Mouse (Mus musculus) ES-E14 (cell line): ENCODE data around the gene Lgr5. TPM values are rescaled to one million over a fixed set of nuclear protein-coding genes. Genes with fewer than 3 reads are reported as not detected.

Source experiments
- DNase-seq: peaks from one replicate; pipeline ENCODE4 v3.0.0-alpha.2; 2013; ENCODE audit warnings: low read depth, low spot score
- H3K27ac ChIP-seq: 2 replicates; pipeline ENCODE4 v1.5.1; 2012; ENCODE audit warnings: low read depth, mild to moderate bottlenecking, low read length, moderate library complexity, mixed read lengths; ENCODE audit not compliant: poor library complexity, insufficient read depth, severe bottlenecking
- H3K36me3 ChIP-seq: 2 replicates; pipeline ENCODE4 v1.6.1; 2012; ENCODE audit warnings: mild to moderate bottlenecking, low read length, moderate library complexity, mixed read lengths; ENCODE audit not compliant: control insufficient read depth, poor library complexity, insufficient read depth, severe bottlenecking
- H3K4me1 ChIP-seq, 2 experiments: fragments of 150-350 bp in 1 of 2; sonication (generic) in 1 of 2; 2 replicates each; pipeline ENCODE4 v1.6.1; 2012; ENCODE audit warnings: low read length in 2 of 2, mild to moderate bottlenecking in 1 of 2, mixed read lengths in 1 of 2; ENCODE audit not compliant: control insufficient read depth in 2 of 2, insufficient read depth in 2 of 2, poor library complexity in 1 of 2
- H3K4me3 ChIP-seq, 2 experiments: fragments of 150-350 bp in 1 of 2; sonication (generic) in 1 of 2; 2 replicates each; pipeline ENCODE4 v1.5.1; 2012; ENCODE audit warnings: low read length in 2 of 2, low read depth in 1 of 2, mild to moderate bottlenecking in 1 of 2, mixed read lengths in 1 of 2; ENCODE audit not compliant: insufficient read depth in 1 of 2, poor library complexity in 1 of 2, severe bottlenecking in 1 of 2
- H3K9ac ChIP-seq: 2 replicates; pipeline ENCODE4 v1.6.1; 2012; ENCODE audit warnings: low read depth, mild to moderate bottlenecking, low read length, mixed read lengths; ENCODE audit not compliant: poor library complexity, insufficient read depth, severe bottlenecking
- H3K9me3 ChIP-seq: fragments of 150-350 bp; sonication (generic); 2 replicates; pipeline ENCODE4 v1.6.1; 2012; ENCODE audit warnings: low read depth, mild to moderate bottlenecking, low read length; ENCODE audit not compliant: control insufficient read depth, insufficient read depth
- CHD2 ChIP-seq: IDR thresholded peaks from 2 replicates; pipeline ENCODE4 v1.6.1; 2014; ENCODE audit warnings: mild to moderate bottlenecking, low read depth, low read length, inconsistent platforms
- HCFC1 ChIP-seq: IDR thresholded peaks from 2 replicates; pipeline ENCODE4 v1.6.1; 2012; ENCODE audit warnings: low read length, inconsistent platforms, borderline replicate concordance; ENCODE audit not compliant: insufficient read depth
- MAFK ChIP-seq: IDR thresholded peaks from 2 replicates; pipeline ENCODE4 v1.6.1; 2014; ENCODE audit warnings: mild to moderate bottlenecking, low read depth, low read length, inconsistent platforms; ENCODE audit not compliant: insufficient read depth
- ZC3H11A ChIP-seq: IDR thresholded peaks from 2 replicates; pipeline ENCODE4 v1.6.1; 2012; ENCODE audit warnings: low read depth, mild to moderate bottlenecking, inconsistent platforms, low read length, borderline replicate concordance
- ZNF384 ChIP-seq: IDR thresholded peaks from 2 replicates; pipeline ENCODE4 v1.6.1; 2012; ENCODE audit warnings: low read depth, low read length, inconsistent platforms
- in situ Hi-C, 2 experiments: fragments of 600-800 bp; cut with MboI; formaldehyde crosslinking; loops; one replicate each; pipeline ENCODE4 v1.15.1; 2025; ENCODE audit warnings: low sequenced_read_pairs in 2 of 2, inconsistent platforms in 1 of 2; ENCODE audit not compliant: unreplicated experiment in 2 of 2
- total RNA-seq: library from RNA; depleted of rRNA; stranded (reverse); fragments of 300-350 nt; gene quantifications from 2 replicates; pipeline ENCODE4 v1.2.3, GENCODE M21; 2012

Lgr5 gene
- total RNA-seq, 1 experiment = 0.22 TPM

DNA sequence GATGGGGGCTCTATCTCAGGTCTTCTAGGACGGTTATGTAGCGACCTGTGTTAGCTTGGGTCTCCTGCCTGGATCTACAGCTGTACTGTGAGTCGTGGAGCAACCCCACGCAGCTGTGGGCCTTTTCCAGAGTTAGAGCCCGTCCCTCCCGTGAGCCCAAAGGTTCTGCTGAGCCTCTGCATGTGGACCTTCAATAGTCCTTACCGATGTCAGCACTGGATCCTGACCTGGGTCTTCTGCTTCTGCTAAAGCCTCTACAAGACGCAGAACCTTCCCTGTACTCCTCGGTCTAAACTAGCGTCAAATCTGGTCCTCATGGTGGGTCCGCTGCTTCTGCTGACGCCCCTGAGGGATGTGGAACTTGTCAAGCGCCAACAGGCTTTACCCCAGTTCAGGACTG, 139.0 kb downstream of the Lgr5 start:
- no peak for DNase-seq
- in situ Hi-C loops = no loop called here

DNA sequence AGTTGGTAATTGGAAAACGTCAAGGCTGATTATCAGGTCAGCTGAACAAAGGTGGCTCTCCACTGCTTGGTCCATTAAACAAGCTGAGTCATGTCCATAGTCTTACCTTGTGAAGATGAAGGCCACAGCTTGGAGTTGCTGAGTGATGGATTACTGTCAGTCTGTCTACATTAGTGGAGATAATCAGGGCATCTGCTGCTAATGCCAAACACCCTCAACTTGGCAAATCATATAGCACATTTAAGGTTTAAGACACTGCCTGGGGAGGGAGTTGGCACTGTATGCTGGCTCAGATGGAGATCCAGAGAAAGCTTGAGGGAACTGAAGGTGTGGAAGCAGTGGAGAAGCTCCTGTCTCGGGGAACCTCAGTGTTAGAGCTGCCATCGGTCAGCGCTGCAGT, 150.3 kb downstream of the Lgr5 start:
- Histone ChIP-seq H3K27ac (no peak overlapping the region), H3K4me1 (no peaks in the 10 kb centered on the region), H3K9me3 (no peaks in the 10 kb centered on the region), H3K9ac (no peak overlapping the region), H3K36me3 (peaks cover 10% of the 10 kb centered on the region), H3K4me3 (no peak overlapping the region)
- no peak for DNase-seq
- no peak for TF ChIP-seq ZNF384
- TF ChIP-seq HCFC1 = no peak
- no peak for TF ChIP-seq ZC3H11A
- TF ChIP-seq MAFK = no peak
- in situ Hi-C loops = no loop called here

More for the DNA sequence above, 139.0 kb downstream of the Lgr5 start:
- no peak for TF ChIP-seq ZNF384
- TF ChIP-seq HCFC1 = no peak
- no peak for TF ChIP-seq ZC3H11A
- no peak for TF ChIP-seq CHD2
- no peak for TF ChIP-seq MAFK
- no peaks in the 10 kb centered on the region for H3K4me1 ChIP-seq
- H3K9me3 ChIP-seq = no peaks in the 10 kb centered on the region
- H3K4me3 ChIP-seq = no peak overlapping the region
- H3K27ac ChIP-seq = no peak overlapping the region
- no peak overlapping the region for H3K9ac ChIP-seq
- no peaks in the 10 kb centered on the region for H3K36me3 ChIP-seq

DNA sequence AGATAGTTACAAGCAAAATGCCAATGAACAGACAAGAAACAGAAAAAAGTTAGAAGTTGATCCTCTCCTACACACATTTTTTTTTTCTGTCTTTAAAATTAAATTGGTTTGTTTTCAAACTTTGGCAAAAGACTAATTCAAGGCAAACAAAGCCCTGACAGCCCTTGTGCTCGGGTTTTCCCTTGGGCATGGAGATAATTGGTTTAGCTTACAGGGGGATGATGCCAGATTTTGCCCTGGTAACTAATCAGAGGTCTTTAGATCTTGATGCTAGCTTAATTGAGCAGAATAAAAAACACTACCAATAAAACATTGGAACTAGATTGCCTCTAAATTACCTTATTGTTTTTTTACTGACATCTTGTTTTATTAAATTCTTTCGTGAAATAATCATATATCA, 162.2 kb downstream of the Lgr5 start:
- in situ Hi-C loops = no loop called here
- no peak for TF ChIP-seq MAFK
- TF ChIP-seq ZNF384 = no peak
- no peak for TF ChIP-seq ZC3H11A
- no peak for TF ChIP-seq HCFC1
- no peak for TF ChIP-seq CHD2
- Histone ChIP-seq H3K4me3 (no peak overlapping the region), H3K9me3 (no peaks in the 10 kb centered on the region), H3K27ac (no peak overlapping the region), H3K36me3 (peaks cover 20% of the 10 kb centered on the region), H3K9ac (no peak overlapping the region), H3K4me1 (peaks cover 2 to 3% of the 10 kb centered on the region in 2 experiments; a peak in 2 of 4 replicates)
- DNase-seq = no peak

DNA sequence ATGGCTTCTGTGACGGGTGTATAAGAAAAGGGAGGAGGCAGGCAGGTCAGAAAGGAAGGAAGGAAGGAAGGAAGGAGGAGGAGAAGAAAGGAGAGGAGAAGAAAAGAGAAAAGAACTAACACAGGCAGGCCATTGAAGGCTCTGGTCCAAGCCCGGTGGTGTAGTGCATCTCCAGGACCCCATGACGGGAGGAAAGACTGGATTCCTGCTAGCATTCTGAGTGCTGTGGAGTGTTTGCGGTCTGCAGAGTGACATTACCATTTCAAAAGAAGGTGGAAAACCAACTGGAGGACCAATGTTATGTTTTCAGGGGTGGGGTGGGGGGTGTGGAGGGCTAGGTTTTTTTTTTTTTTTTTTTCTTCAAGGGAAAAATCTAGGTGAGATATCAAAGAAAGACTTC, 165.6 kb downstream of the Lgr5 start:
- no peak overlapping the region for H3K9ac ChIP-seq
- TF ChIP-seq ZNF384 = peak; percentile 84
- TF ChIP-seq ZC3H11A = no peak
- H3K27ac ChIP-seq = no peak overlapping the region
- H3K4me1 ChIP-seq = peaks cover 2 to 3% of the 10 kb centered on the region in 2 experiments; a peak in 2 of 4 replicates
- no peaks in the 10 kb centered on the region for H3K9me3 ChIP-seq
- in situ Hi-C loops = loop anchor here in 1 of 2 experiments (25.0 kb wide), 1 partner anchor 1640 kb away; the partner anchor contains the start of gene Cct2
- peak; percentile 25 for DNase-seq
- peaks cover 10% of the 10 kb centered on the region for H3K36me3 ChIP-seq
- no peak overlapping the region for H3K4me3 ChIP-seq

DNA sequence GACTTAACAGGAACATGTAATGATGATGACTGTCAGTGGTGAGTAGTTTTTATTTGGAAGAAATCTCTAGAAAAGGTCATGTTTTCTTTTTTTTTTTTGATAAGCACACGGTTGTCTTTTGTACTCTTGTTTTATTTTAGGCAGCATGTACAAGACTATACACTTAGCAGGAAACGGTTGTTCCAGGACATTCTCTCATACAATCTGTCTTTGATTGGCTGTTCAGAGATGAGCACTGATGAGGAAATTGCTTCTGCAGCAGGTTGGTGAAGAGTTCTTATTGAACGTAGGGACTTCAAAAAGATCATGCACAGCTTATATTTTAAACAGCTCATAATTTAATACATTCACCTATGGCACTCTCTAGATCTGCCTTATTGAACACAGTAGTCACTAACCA, 173.5 kb downstream of the Lgr5 start:
- Histone ChIP-seq H3K9me3 (no peaks in the 10 kb centered on the region), H3K4me1 (no peaks in the 10 kb centered on the region), H3K36me3 (peaks cover 17% of the 10 kb centered on the region), H3K4me3 (no peak overlapping the region), H3K9ac (no peak overlapping the region), H3K27ac (no peak overlapping the region)
- DNase-seq = no peak
- TF ChIP-seq MAFK = no peak
- TF ChIP-seq HCFC1 = no peak
- TF ChIP-seq CHD2 = no peak
- TF ChIP-seq ZC3H11A = no peak
- TF ChIP-seq ZNF384 = no peak
- in situ Hi-C loops = loop anchor here in 1 of 2 experiments (25.0 kb wide), 1 partner anchor 1648 kb away; the partner anchor contains the start of gene Cct2
